Mouse (Mus musculus) lung, postnatal 36 days (tissue): Measurements from ENCODE around the gene Unc5b.

ENCODE experiments used
- DNase-seq: peaks from one replicate; pipeline ENCODE4 v3.0.0; 2022; ENCODE audit warnings: mixed read lengths

The Unc5b gene

GRCm38 (mm10) chr10:60820552-60820951 is 10.8 kb downstream of the Unc5b start:
- no peak for DNase-seq

GRCm38 (mm10) chr10:60819654-60820192 is 11.7 kb downstream of the Unc5b start:
- DNase-seq, result no peak

- DNase-seq, result peak; percentile 43
Observed at GRCm38 (mm10) chr10:60819179-60819578, 12.2 kb downstream of the Unc5b start.

- no peak for DNase-seq
Observed at GRCm38 (mm10) chr10:60818708-60819107, 12.7 kb downstream of the Unc5b start.

GRCm38 (mm10) chr10:60817868-60818267 is 13.5 kb downstream of the Unc5b start:
- DNase-seq, result no peak

GRCm38 (mm10) chr10:60816872-60817648 is 14.3 kb downstream of the Unc5b start:
- DNase-seq, result peak; percentile 86

- DNase-seq, result no peak
Observed at GRCm38 (mm10) chr10:60815855-60816254, 15.5 kb downstream of the Unc5b start.

- no peak for DNase-seq
Observed at GRCm38 (mm10) chr10:60815059-60815458, 16.3 kb downstream of the Unc5b start.

- DNase-seq, result peak; percentile 52
Observed at GRCm38 (mm10) chr10:60814444-60815057, 16.8 kb downstream of the Unc5b start.

GRCm38 (mm10) chr10:60813606-60814005 is 17.8 kb downstream of the Unc5b start:
- no peak for DNase-seq

- no peak for DNase-seq
Observed at GRCm38 (mm10) chr10:60811792-60812525, 19.4 kb downstream of the Unc5b start.

- no peak for DNase-seq
Observed at GRCm38 (mm10) chr10:60808447-60808846, 22.9 kb downstream of the Unc5b start.

- DNase-seq, result peak; percentile 67
Observed at GRCm38 (mm10) chr10:60807531-60808185, 23.7 kb downstream of the Unc5b start.

GRCm38 (mm10) chr10:60806207-60806538 is 25.2 kb downstream of the Unc5b start:
- no peak for DNase-seq

- DNase-seq, result no peak
Observed at GRCm38 (mm10) chr10:60805436-60806206, 25.8 kb downstream of the Unc5b start.

- no peak for DNase-seq
Observed at GRCm38 (mm10) chr10:60804865-60805264, 26.5 kb downstream of the Unc5b start.

GRCm38 (mm10) chr10:60803971-60804370 is 27.4 kb downstream of the Unc5b start:
- DNase-seq, result peak; percentile 31

- DNase-seq, result no peak
Observed at GRCm38 (mm10) chr10:60801898-60802412, 29.4 kb downstream of the Unc5b start.

- DNase-seq, result no peak
Observed at GRCm38 (mm10) chr10:60801168-60801897, 30.0 kb downstream of the Unc5b start.

GRCm38 (mm10) chr10:60800295-60801167 is 30.9 kb downstream of the Unc5b start:
- no peak for DNase-seq
